Mouse (Mus musculus): ENCODE results near the gene Slc12a8.

GRCm38 (mm10) chr16:33583333-33583732 lies 66.2 kb downstream of the Slc12a8 start:
- TF ChIP-seq CTCF (IDR thresholded peaks at IDR 0.05; ENCODE audit: low read depth) (no peak), EP300 (IDR thresholded peaks at IDR 0.05; ENCODE audit: low read depth) (no peak)
